Comparison of ENCODE assay signal across 8 mouse cellular contexts in genomic region chr7:19399496-19400280, GRCm38 (mm10). TPM values are rescaled to one million over a fixed set of nuclear protein-coding genes. Genes with fewer than 3 reads are reported as not detected.
DNase-seq lines count a peak whose midpoint lies in the region; ATAC-seq and TF ChIP-seq lines count a peak whose summit lies in the region.

No protein-coding gene starts in this region.

- no peak overlapping the region for H3K27ac ChIP-seq in heart, embryonic 15.5 days

- peak; percentile 79 for DNase-seq in adrenal gland, postnatal 14 days
- DNase-seq in kidney, postnatal 14 days = peak; percentile 66
- DNase-seq in testis, postnatal 10 days (ENCODE audit: low spot score) = peak; percentile 76
- DNase-seq in right cerebral cortex, postnatal 10 days (ENCODE audit: low spot score in 2 of 2) = no peak
- no peak for DNase-seq in c-Kit-positive CD71-positive TER-119-positive erythroid progenitor cells, embryonic 14.5 days (ENCODE audit: low spot score)

- H3K4me2 ChIP-seq in heart, embryonic 15.5 days = peak overlapping the region; percentile 73

- peaks cover 21% of the 10 kb centered on the region for H3K27me3 ChIP-seq in E14TG2a.4 (ENCODE audit: insufficient read depth, low read length)
- H3K27me3 ChIP-seq in heart, embryonic 15.5 days = peaks cover 28% of the 10 kb centered on the region

- WGBS in heart, embryonic 15.5 days = 3% methylated on average over 27 of the region's 27 CpGs

- ATAC-seq in heart, embryonic 15.5 days (replicated peaks; ENCODE audit: insufficient number of reproducible peaks, insufficient read depth, low FRiP score, low read depth) = peak; percentile 40; the same call in 1 of the 2 replicates
- ATAC-seq in megakaryocyte, adult 5-6 weeks (ENCODE audit: poor library complexity, severe bottlenecking) = peak; percentile 43; the same call in 1 of the 2 replicates

- H3K9me3 ChIP-seq in E14TG2a.4 (ENCODE audit: low read length) = no peaks in the 10 kb centered on the region
- no peaks in the 10 kb centered on the region for H3K9me3 ChIP-seq in heart, embryonic 15.5 days (replicated peaks)

- peak overlapping the region; percentile 76 for H3K4me3 ChIP-seq in E14TG2a.4 (replicated peaks; ENCODE audit: low read length)
- peak overlapping the region; percentile 40 for H3K4me3 ChIP-seq in heart, embryonic 15.5 days

- H3K4me1 ChIP-seq in E14TG2a.4 (replicated peaks; ENCODE audit: low read depth, low read length) = peaks cover 62% of the 10 kb centered on the region
- H3K4me1 ChIP-seq in heart, embryonic 15.5 days (replicated peaks) = peaks cover 22% of the 10 kb centered on the region

- H3K36me3 ChIP-seq in E14TG2a.4 (ENCODE audit: insufficient read depth, low read length) = peaks cover 28% of the 10 kb centered on the region
- peaks cover 8% of the 10 kb centered on the region; the same call in 1 of the 2 replicates for H3K36me3 ChIP-seq in heart, embryonic 15.5 days

- H3K9ac ChIP-seq in heart, embryonic 15.5 days = peak overlapping the region; percentile 41

- no peak for TF ChIP-seq CTCF in E14TG2a.4 (conservative IDR thresholded peaks at IDR 0.05; ENCODE audit: low read length)

RNA-seq across cellular contexts. Expression of gene Klc3, which starts 4.2 kb away (rescaled TPM):
- 1.3 and 2.7 TPM in 2 replicates for total RNA-seq in adrenal gland, postnatal 14 days (2021)
- polyA plus RNA-seq in heart, embryonic 15.5 days (2015; fragmentation: Nextera tagmentation; extraction: Ambion mirVana) = 3.0 and 4.3 TPM in 2 replicates
- 0.09 TPM in 1 of 2 replicates, not detected in the other for total RNA-seq in megakaryocyte, adult 5-6 weeks (2015)
- total RNA-seq in megakaryocyte, adult 5-6 weeks (2017) = not detected in 2 replicates

RNA-seq across cellular contexts. Expression of gene Ckm, which starts 4.9 kb away (rescaled TPM):
- 0.74 and 0.79 TPM in 2 replicates for total RNA-seq in adrenal gland, postnatal 14 days (2021)
- 1,612 and 2,052 TPM in 2 replicates for polyA plus RNA-seq in heart, embryonic 15.5 days (2015; fragmentation: Nextera tagmentation; extraction: Ambion mirVana)
- total RNA-seq in megakaryocyte, adult 5-6 weeks (2015) = 0.14 and 0.18 TPM in 2 replicates
- total RNA-seq in megakaryocyte, adult 5-6 weeks (2017) = 0.26 and 0.45 TPM in 2 replicates

RNA-seq across cellular contexts. Expression of gene Ercc2, which starts 17.9 kb away (rescaled TPM):
- total RNA-seq in adrenal gland, postnatal 14 days (2021) = 28.2 and 30.2 TPM in 2 replicates
- 8.9 and 11.3 TPM in 2 replicates for polyA plus RNA-seq in heart, embryonic 15.5 days (2015; fragmentation: Nextera tagmentation; extraction: Ambion mirVana)
- 4.9 and 5.7 TPM in 2 replicates for total RNA-seq in megakaryocyte, adult 5-6 weeks (2015)
- 12.6 and 19.2 TPM in 2 replicates for total RNA-seq in megakaryocyte, adult 5-6 weeks (2017)

RNA-seq across cellular contexts. Expression of gene Ppp1r13l, which starts 40.1 kb away (rescaled TPM):
- total RNA-seq in adrenal gland, postnatal 14 days (2021) = 7.3 and 8.3 TPM in 2 replicates
- 13.5 and 14.4 TPM in 2 replicates for polyA plus RNA-seq in heart, embryonic 15.5 days (2015; fragmentation: Nextera tagmentation; extraction: Ambion mirVana)
- total RNA-seq in megakaryocyte, adult 5-6 weeks (2015) = 4.1 and 4.2 TPM in 2 replicates
- 0.45 TPM in 1 of 2 replicates, not detected in the other for total RNA-seq in megakaryocyte, adult 5-6 weeks (2017)

RNA-seq across cellular contexts. Expression of gene Cd3eap, which starts 40.4 kb away (rescaled TPM):
- 12.2 and 14.5 TPM in 2 replicates for total RNA-seq in adrenal gland, postnatal 14 days (2021)
- 13.6 and 15.5 TPM in 2 replicates for polyA plus RNA-seq in heart, embryonic 15.5 days (2015; fragmentation: Nextera tagmentation; extraction: Ambion mirVana)
- 3.4 TPM in 2 replicates for total RNA-seq in megakaryocyte, adult 5-6 weeks (2015)
- total RNA-seq in megakaryocyte, adult 5-6 weeks (2017) = 9.0 and 11.5 TPM in 2 replicates

Comparison
In these comparisons a context has a peak if more than half of its experiments do, and no peak if none do; other contexts are left out.
1. DNase-seq: peak in adrenal gland, postnatal 14 days (single experiment), kidney, postnatal 14 days (single experiment) and testis, postnatal 10 days (single experiment); none in right cerebral cortex, postnatal 10 days (0 of 2) and c-Kit-positive CD71-positive TER-119-positive erythroid progenitor cells, embryonic 14.5 days (single experiment).